Mouse (Mus musculus) gastrocnemius, adult 2 months (tissue): ENCODE results near the gene Acadsb. TPM values are rescaled to one million over a fixed set of nuclear protein-coding genes. Genes with fewer than 3 reads are reported as not detected.
"Not testable (repeated sequence)": the region's sequence is repeated elsewhere in the genome, so short reads cannot be mapped to it uniquely, and the experiment has no call there.

Experiments used
- DNase-seq: peaks from one replicate; pipeline ENCODE4 v3.0.0; 2022
- H3K27ac ChIP-seq: fragments of 200-600 bp; 2 replicates; pipeline ENCODE4 v1.8.1; 2022; ENCODE audit warnings: mild to moderate bottlenecking
- H3K4me3 ChIP-seq: fragments of 200-600 bp; 2 replicates; pipeline ENCODE4 v1.8.1; 2022; ENCODE audit warnings: mild to moderate bottlenecking, moderate library complexity
- CTCF ChIP-seq: fragments of 200-600 bp; IDR thresholded peaks from 2 replicates; pipeline ENCODE4 v1.8.1; 2022; ENCODE audit warnings: antibody characterized with exemption, mild to moderate bottlenecking, moderate library complexity
- intact Hi-C: fragments of 180-260 bp; cut with DNase I; formaldehyde crosslinking; loops from one replicate; pipeline ENCODE4 v1.15.1; 2025
- long read RNA-seq, 2 experiments: library from polyadenylated mRNA; stranded (forward); transcript quantifications; one replicate each; pipeline ENCODE4 v2.0.0; 2021
- total RNA-seq, 2 experiments: library from RNA; stranded (reverse); gene quantifications; 2 replicates each; pipeline ENCODE4 v1.2.3; 2021

Acadsb gene
- 100 to 1,000 TPM; 143 to 219 TPM for total RNA-seq
- long read RNA-seq, experiment 1, full-length matches to known transcripts: 89 of 107 reads
- long read RNA-seq, experiment 1, partial matches to known transcripts: 12 of 107 reads
- long read RNA-seq, experiment 1, other reads (novel, unspliced or antisense): 6 of 107 reads
- long read RNA-seq, experiment 2, full-length matches to known transcripts: 80 of 89 reads
- long read RNA-seq, experiment 2, partial matches to known transcripts: 3 of 89 reads
- long read RNA-seq, experiment 2, other reads (novel, unspliced or antisense): 6 of 89 reads

- H3K4me3 ChIP-seq: peak within 1 kb of the TSS; percentile 74
- intact Hi-C loops: loop anchor here (2.0 to 10.0 kb wide), 2 partner anchors 48 to 144 kb away; partner anchors contain the start of gene 2310057M21Rik
- no peak for TF ChIP-seq CTCF
- H3K27ac ChIP-seq: peak within 1 kb of the TSS; percentile 96
- peak; percentile 100 for DNase-seq
Observed at GRCm38 (mm10) chr7:131410416-131411058, at the start of gene Acadsb, which contains the start of gene Ikzf5. TSS of gene Acadsb (plus strand) at chr7:131410601. TSS of gene Ikzf5 (minus strand) at chr7:131410521.

GRCm38 (mm10) chr7:131362269-131362614, 48.2 kb upstream of the Acadsb start:
- intact Hi-C loops: loop anchor here (2.0 to 10.0 kb wide), 2 partner anchors 49 to 193 kb away; partner anchors contain the start of genes Acadsb and Ikzf5
- peak overlapping the region; percentile 97 for H3K4me3 ChIP-seq

DNA sequence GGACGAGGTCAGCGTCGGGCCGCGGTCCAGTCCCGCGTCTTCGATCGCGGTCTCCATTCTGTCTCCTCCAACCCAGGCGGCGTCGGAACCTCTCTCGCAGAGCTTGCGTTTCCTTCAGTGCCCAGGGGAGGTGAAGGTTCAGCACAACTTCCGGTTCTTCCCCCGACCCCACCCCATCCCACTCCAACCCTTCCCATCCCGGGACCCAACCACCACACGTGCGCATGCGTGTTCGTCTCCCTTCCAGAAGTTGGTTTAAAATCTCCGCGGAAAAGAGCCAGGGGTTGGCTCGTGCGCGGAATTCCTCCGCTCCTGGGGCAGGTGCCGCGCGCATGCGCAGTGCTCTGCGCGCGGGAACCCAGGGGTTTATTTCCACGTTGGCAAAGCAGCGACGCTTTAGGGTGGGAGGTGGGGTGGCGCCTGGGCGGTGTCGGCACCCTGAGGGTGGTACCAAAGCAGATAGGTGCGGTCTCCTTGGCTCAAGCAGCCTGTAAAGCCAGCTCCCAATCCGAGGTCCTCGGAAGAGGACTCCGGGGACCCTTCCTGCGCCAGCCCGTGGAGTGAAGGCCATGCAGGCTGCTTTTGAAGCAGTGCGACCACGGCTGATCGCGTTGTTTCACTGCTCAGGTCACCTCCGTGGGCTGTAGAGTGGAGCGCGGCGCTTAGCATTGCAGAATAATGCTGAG, 47.6 kb upstream of the Acadsb start, which contains the start of gene 2310057M21Rik:
Gene 2310057M21Rik, minus strand, starts transcription at position 145 of the 686 bp plus-strand sequence.
- no peak for TF ChIP-seq CTCF
- peak; percentile 97 for DNase-seq
- Histone ChIP-seq H3K4me3 (peak within 1 kb of the TSS; percentile 97), H3K27ac (peak within 1 kb of the TSS; percentile 97)
- intact Hi-C loops: loop anchor here (2.0 to 10.0 kb wide), 2 partner anchors 48 to 192 kb away; partner anchors contain the start of genes Acadsb and Ikzf5

More at GRCm38 (mm10) chr7:131362269-131362614, 48.2 kb upstream of the Acadsb start:
- DNase-seq: peak; percentile 90
- no peak for TF ChIP-seq CTCF
- peak overlapping the region; percentile 97 for H3K27ac ChIP-seq

GRCm38 (mm10) chr7:131364131-131364530, 46.3 kb upstream of the Acadsb start:
- DNase-seq: no peak
- intact Hi-C loops: loop anchor here (10.0 kb wide), 1 partner anchor 191 kb away; no protein-coding TSS in a partner anchor
- TF ChIP-seq CTCF: no peak
- H3K27ac ChIP-seq: no peak overlapping the region
- no peak overlapping the region for H3K4me3 ChIP-seq

DNA sequence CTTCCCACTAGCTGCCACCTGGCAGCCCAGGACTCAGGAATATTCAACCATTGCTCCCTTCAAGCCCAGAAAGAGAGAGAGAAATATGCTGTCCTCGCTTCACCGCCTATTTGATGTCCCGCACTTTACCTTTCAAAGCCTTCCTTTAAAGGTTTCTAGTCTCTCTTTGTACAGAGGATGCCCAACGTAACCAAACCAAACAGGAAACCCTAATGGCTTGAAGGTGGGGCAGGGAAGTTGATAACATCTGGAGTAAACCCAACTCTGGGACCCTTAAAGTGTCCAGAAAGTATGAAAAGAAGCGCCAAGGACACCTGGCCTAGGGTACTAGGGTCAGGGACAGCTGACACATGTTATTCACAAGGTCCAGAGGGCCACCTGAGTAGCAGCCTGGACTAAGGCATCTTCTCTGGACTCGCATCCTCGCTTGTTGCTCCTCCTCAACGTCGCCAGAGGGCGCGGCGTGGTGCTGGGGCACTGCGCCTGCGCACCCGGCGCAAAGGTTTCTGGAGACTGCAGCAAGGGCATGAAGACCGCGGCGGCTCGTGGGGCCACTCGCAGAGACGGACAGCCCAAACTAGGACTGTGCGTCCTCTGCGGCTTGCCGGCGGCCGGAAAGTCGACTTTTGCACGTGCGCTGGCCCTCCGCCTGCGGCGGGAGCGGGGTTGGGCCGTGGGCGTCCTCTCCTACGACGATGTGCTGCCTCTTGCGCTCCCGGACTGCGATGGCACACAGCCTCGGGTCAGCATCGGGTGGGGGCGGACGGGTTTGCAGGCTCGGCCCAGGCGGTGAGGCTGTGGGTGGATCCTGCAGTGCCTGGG, 39.5 kb upstream of the Acadsb start, which contains the start of gene Pstk:
Gene Pstk, plus strand, starts transcription at position 494 of the 822 bp plus-strand sequence.
- Histone ChIP-seq H3K4me3 (peak within 1 kb of the TSS; percentile 88), H3K27ac (peak within 1 kb of the TSS; percentile 97)
- intact Hi-C loops: no loop called here
- TF ChIP-seq CTCF: peak; percentile 93; the same call in 1 of the 2 replicates
- peak; percentile 93 for DNase-seq

GRCm38 (mm10) chr7:131371470-131371860, 38.9 kb upstream of the Acadsb start:
- peak overlapping the region; percentile 97 for H3K27ac ChIP-seq
- intact Hi-C loops: no loop called here
- no peak for TF ChIP-seq CTCF
- H3K4me3 ChIP-seq: peak overlapping the region; percentile 88
- DNase-seq: no peak

DNA sequence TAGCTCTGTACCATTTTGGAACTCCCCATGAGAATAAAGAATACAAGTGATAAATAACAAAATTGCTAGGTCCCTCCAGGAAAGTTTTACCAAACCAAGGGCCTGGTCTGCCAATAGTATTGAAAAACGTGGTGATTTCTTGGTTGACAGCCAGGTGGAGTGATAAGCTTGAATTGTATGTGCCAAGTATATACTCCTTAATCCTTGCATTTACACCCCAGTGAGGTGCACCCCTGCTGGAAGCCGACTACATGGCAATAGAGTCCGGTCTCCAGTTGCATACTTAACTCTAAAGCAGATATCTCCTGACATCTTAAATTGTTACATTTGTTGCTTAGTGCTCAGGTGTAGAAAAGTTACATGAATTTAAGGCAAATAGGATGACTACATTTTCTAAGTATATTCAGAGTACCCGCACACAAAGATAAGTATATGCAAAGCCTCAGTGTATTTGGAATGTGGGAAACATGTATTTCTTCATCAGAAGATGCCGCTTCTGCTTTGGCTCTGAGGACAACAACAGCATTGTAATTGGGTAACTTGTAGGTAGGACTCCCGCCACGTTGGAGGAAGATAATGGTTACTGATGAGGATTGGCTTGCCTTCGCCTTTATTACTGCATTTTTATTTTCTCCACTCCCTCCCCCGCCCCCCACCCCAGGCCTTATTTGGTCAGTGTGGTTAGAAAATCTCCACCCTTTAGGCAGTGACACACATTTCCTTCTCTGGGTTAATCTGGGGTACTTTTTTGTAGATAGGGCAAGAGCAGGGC, 38.3 kb upstream of the Acadsb start:
- TF ChIP-seq CTCF: no peak
- Histone ChIP-seq H3K27ac (peak overlapping the region; percentile 97), H3K4me3 (peak overlapping the region; percentile 88)
- no peak for DNase-seq
- intact Hi-C loops: no loop called here

DNA sequence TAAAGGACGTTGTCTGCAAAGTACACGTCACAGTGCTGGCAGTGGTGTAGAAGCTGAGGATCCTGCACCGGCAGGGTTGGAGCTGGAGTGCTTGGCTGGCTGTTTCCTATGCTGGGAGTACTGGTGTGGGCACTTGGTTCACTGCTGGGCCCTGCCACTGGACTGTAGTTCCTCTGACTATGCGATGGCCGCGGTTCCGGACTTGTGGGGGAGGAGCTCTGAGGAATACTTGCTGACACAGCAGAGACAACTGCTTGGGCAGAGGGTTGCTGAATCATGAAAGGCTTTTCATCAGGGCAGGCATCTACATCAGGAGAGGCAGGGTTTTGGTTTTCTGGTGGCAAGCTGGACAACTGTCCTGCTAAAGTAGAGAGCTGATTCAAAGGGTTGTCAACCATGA, 18.6 kb upstream of the Acadsb start:
- H3K27ac ChIP-seq, DNase-seq, H3K4me3 ChIP-seq, intact Hi-C loops: not testable (repeated sequence)

DNA sequence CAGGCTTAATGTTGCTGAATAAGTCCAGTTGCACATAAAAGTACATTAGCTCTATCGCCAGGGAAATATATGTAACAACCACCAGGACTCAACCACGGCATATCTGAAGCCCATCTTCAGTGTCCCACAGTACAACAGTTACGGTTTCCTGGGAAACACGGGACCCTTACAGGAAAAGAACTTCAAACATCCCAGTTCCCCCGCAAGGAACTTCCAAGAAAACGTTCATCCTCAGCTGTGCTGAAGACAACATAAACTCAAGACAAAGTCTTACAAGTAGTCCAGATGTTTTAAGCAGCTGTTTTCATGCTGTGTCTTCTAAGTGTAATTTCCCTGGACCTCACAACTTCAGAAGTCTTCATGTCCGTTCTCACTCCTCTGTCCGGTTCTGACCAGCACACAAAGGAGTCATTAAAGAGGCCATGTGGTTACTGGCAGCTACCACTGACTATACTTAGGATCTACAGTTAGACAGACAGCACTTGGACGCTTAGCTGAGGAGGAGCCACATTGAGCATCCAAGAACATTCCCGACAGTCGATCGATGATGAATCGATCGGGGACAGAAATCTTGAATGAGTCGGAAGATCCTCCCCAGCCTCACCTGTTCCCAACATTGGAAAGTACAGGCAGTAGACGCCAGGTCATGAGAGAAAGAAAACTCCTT, 947 bp upstream of the Acadsb start:
- Histone ChIP-seq H3K4me3 (peak overlapping the region; percentile 74), H3K27ac (peak overlapping the region; percentile 96)
- no peak for DNase-seq
- intact Hi-C loops: no loop called here
- TF ChIP-seq CTCF: no peak

DNA sequence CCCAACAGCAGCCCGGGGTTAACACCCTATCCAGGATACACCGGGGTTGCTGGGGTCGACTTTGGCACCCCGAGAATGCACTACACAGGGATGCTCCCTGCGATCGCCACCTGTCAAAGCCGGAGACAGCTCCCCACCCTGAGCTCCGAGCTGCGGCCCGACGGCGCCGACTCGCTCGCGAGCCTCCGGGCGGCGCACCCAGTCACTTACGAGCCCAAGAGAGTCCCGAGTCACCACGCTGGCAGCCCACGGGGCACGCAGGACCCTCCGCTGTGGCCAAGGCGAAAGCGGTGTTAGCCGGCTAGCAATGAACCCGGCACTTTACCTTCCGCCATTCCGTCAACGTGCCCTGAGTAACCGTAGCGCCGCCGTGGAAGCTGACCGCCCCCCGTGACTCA, 414 bp upstream of the Acadsb start:
- intact Hi-C loops: loop anchor here (2.0 to 10.0 kb wide), 2 partner anchors 47 to 145 kb away; partner anchors contain the start of gene 2310057M21Rik
- no peak for TF ChIP-seq CTCF
- H3K27ac ChIP-seq: peak overlapping the region; percentile 96
- H3K4me3 ChIP-seq: peak overlapping the region; percentile 74
- DNase-seq: no peak
